Mouse (Mus musculus): Measurements from ENCODE around the gene Plekha6.

The Plekha6 gene

DNA sequence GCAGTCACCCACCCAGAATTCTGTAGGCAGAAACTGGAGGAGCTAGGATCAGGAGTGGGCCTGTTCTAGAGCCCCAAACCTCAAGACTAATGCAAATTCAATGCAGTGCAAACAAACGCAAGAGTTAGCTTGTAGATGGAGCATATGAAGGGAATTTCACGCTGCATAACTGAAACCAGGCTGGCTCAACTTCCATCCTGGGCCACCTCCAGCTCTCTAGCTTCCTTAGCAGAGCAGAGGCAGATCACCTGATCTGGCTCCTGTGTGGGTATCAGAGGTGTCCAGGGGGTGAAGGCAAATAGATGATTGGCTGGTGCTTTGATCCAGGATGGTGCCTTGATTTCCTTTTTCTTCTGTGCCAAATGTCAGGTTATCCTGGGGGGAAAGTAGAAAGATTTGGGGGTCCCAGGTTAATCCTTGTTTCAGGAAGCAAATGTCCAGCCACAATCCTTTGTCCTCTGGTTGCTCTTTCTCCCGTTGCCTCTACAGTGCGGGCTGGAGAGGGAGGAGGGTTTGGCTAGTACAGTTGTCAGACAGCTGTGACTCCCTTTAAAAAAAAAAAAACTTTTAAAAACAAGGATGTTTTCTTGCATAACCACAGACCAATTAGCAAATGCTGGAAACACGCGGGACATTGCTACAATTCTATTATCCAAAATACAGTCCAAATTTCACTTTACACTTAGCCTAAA, 75.3 kb downstream of the Plekha6 start:
- in situ Hi-C loops (cut with MboI, MseI) = no loop called here

DNA sequence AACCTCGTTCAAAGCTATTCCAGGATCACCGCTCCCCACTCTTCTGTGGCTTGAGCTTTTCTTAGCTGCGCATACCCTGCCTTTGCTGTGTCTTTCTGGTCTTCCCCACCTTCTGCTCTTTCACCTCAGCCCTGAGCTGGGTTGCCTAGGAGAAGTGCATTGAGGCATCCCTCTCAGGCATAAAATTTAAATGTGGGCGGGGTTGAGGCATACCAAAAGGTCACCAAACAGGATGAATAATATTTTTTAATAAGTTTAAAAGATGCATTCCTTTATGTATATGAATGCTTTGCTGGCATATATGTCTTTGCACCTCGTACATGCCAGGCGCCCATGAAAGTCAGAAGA, 75.8 kb downstream of the Plekha6 start:
- in situ Hi-C loops (cut with MboI, MseI) = no loop called here

DNA sequence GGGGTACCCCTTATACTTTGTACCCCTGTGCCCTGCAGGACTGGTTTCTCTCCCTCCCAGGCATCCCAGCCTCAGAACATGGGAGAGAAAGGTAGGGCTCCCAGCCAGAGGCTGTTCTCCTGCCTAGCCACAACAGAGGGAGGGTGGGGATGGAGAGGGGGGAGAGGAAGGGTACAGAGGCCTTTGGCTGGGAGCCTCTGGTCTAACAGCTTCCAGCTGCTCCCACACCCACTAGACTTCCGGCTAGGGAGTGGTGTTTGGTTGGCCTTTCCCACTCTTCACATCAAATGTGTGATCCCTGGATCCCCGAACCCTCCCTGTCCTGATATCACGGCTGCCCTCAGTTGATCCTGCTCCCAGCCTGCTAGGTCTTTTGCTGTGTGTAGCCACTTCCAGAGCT, 76.9 kb downstream of the Plekha6 start:
- in situ Hi-C loops (cut with MboI, MseI) = no loop called here

DNA sequence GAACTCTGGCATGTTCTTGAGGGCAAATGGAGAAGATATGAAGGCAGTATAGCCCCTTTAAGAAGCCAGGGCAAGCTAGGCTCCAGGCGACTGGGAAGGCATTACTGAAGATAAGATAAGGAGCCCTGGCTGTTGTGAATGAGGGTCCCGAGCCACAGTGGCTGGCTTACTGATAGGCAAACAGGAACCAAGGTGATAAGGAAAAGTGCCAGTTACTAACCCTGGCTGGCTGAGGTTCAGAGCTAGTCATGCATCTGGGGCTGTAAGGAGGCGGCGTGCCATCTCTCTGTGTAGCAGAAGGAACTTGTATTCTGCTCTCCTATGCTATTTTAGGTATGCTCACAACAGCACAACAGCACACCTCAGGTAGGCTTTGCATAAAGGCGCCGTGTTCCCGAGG, 80.7 kb downstream of the Plekha6 start:
- in situ Hi-C loops (cut with MboI, MseI) = no loop called here

DNA sequence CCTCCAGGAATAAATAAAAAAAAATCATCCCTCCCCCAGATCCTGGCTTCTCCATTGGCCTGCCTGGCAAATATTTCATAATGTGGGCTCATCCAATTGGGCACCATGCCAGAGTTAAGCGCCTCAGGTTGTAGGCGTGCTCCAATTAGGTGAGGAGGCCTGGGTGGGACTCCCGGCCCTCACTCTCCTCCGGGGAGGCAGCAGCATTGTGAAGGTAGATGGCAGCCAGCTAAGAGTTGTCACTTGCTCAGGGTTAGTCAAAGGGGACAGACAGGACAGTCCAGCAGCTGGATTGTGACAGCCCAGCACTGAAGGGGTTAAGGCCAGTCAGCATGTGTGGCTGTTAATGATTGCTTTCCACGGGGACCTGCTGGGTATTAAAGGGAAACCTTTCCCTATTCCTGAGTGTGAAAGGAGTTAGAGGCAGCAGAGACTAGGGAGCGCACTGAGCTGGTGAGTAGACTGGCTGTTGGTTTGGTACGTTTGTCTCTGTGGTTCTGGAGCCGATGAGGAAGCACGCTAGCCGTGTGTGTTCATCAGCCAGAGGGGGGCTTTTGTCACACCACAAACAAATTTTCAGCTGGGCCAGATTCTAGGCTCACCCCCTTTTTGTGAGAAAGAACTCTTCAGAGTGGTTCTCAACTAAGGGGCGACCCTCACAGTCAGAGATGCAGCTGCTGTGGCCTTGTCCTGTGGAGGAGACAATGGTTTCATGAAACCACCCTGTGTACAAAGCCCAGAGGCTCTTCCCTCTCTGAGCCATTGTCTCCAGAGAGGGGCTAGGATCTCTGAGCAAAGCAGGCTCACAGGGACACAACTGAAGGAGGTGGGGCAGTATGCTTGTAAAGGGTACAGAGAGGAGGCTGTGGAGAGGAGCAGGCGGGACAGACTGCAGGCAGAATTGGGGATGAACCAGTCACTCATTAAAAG, 81.9 kb downstream of the Plekha6 start:
- in situ Hi-C loops (cut with MboI, MseI) = no loop called here

DNA sequence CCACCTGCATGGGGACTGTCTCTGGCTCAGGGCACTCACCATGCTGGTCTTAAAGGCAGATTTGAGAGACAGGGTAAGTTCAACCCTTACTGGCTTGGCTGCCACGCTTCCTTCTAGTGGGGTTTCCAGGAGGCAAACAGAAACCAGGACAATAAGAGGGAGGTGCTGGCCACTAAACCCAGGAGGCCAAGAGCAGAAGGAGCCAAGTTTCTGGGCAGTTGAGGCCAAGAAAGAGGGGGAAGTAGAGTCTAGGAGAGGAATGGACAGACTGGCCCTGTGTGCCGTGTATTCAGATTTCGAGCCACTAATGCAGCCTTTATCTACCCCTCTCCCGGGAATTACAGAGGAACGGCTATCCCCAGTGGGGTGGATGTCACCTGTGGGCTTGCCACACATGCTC, 83.2 kb downstream of the Plekha6 start:
- in situ Hi-C loops (cut with MboI, MseI) = no loop called here

DNA sequence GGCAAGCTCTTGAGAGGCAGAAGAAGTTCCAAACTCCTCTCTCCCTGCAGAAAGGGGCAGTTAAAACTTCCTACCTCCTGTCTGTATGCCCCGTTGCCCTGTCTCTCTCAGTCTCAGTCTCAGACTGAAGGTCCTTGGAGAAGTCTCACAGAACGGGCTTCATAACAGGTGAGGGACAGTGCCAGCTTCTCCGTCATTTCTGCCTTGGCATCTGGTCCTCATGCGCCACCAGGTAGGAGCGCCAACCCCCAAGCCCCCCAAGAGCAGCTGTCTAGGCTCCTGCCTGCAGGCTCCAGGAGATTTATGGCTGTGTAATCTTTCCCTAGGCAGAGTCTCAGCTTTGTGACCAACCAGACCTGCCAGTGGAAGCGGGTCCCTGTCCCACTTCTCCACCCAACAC, 86.8 kb downstream of the Plekha6 start:
- in situ Hi-C loops (cut with MboI, MseI) = no loop called here

DNA sequence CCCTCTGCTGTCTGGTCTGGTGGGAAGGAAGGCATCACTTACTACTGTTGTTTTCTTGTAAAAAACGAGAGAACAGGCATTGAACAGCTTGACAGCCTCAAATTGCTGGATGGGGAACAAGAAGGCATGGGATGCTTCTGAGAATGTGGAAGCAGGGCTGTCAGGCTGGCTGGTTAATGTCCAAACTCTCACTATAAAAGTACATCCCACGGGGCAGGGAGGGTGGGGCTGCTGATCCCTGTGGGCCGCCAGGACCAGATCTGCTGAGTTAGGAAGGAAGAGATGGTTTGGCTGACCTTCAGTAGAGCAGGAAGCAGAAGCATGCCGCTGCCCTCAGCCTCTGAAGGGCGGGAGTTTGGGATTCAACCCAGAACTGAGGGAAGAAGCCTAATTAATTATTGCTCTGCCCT, 87.6 kb downstream of the Plekha6 start:
- in situ Hi-C loops (cut with MboI, MseI) = no loop called here

DNA sequence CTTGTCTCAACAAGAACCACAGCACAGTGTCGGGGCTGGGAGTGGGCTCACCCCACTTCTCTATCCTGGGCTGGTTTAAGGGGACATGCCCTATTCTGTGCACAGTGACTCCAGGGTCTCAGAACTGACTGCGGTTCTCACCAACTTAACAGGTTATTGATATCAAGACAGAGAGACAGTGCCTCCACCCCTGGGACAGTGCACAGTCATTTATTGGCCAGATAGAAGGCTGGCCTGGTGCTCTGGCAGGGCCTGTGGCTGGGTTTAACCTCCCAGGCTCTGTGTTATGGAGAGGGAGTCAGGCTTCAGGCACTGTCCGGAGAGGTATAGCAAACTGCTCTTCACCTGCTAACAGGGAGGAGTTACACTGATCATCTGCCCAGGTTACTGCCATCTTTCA, 88.2 kb downstream of the Plekha6 start:
- in situ Hi-C loops (cut with MboI, MseI) = no loop called here

DNA sequence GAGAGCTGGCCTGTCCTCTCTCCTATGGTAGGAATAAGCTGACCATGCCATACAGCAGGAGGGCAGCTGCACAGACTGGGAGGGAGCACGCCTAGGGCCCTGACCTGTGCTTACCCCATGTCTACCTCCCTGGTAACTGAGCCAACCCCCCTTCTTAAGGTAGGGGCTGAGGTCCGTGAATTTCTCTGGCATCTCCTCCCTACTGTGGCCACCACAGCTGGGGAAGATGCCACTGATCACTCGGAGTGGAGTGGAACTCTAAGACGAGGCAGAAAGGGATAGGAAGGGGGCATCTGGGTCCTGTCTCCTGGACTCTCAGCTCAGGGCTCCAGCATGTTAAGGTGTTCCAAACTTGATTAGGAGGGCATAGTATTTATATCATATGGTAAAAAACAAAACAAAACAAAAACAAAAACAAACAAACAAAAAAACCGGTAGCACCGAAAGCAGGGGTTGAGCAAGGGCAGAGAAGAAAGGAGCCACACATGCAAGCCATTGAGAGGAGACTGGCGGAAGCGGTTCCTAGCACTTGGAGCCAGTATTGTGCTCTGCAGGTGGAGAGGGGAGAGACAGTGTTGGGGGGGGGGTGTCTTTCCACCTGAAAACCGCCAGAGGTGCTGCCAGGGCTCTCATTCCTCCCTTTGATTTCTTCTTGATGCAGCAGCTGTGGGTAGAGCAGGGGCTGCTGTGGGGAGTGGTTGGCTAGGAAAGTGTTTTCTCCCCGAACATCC, 89.0 kb downstream of the Plekha6 start:
- in situ Hi-C loops (cut with MboI, MseI) = no loop called here

DNA sequence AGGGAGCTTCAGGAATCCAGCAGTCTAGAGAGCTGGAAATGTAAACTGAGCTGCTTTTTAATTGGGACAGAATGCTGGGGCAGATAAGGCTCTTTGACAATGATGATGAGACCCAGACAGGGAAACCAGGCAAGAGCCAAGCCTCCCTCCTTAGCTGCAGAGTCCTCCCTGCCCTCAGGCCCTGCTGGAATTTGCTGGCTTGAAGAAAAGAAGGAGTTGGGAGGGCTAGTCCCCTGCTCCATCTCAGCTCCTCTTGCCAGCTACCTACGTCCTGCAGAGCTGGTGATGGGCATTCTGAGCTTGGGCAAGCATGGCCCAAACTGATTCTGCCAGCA, 89.5 kb downstream of the Plekha6 start:
- in situ Hi-C loops (cut with MboI, MseI) = no loop called here

DNA sequence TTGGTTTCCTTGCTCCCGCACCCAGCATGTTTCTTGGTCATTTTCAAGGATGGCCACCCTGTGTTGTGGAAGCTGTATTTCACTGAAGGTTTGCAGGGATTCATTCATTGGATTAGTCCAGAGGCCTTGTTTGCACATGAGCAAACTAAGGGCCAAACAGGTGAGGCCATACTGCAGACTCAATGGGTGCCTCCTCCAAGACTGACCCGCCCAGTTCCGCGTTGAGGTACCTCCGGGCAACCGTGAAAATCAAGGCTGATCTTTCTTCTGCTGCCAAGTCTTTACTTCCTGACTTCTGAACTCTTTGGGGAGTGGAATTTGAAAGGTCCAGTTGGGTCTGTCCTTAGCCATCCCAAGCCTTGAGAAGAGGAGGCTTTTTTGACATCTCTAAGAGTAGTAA, 90.2 kb downstream of the Plekha6 start:
- in situ Hi-C loops (cut with MboI, MseI) = no loop called here

DNA sequence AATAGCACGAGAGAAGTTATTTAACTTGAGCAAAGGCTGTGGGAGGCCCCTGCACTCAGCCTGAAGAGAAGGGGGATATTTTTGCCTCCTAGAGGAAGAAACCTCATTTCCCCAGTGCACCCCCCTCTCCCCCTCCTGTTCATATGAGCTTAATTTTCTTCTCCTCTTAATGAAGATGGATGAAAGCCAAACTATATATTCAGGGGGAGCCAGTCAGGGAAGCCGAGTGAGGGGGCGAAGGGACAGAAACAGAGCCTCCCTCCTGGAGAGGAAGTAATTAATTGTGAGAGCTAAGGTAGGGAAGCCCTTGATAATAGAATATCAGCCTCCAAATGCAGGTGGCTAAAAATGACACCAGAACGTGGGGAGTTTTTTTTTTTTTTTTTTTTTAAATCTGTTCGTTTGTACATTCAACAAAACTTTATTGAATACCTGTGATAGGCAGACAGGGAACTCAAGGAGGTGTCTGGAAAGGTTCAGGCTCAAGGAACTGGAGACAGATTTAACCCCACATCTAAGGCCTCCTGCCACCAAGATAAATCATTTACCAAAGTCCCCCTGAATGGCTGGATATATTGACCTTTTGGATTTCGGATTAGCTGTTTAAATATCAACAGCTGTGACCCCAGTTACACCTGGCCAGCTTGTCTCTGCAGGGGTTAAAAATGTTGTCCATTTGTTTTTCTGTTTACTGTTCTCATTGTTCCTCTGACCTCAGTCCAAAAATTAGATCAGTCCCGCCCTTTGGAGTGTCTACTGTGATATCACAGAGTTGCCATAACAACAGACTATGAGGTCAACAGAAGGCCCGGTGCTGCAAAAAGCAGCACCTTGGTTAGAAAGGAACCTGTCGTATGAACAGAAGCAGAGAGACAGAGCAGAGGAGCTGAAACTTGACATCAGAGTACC, 91.1 kb downstream of the Plekha6 start:
- in situ Hi-C loops (cut with MboI, MseI) = no loop called here

DNA sequence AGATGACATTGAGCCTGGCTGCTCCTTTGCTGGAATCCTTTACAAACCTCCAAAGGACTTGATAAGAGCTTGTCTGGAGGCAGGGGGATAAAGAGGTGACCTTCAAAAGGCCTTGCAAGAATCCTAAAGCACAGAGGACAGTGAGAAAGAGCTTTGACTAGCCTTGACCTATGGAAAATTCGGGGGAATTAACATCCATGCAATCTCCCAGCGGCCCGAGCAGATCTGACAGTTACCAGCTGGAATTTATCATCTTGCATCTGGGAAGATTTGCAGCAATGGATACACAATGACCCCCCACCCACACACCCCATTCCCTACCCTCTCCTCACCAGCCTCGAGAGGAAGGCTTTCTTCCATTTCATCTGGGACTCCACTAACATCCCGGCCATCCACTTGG, 91.8 kb downstream of the Plekha6 start:
- in situ Hi-C loops (cut with MboI, MseI) = no loop called here

DNA sequence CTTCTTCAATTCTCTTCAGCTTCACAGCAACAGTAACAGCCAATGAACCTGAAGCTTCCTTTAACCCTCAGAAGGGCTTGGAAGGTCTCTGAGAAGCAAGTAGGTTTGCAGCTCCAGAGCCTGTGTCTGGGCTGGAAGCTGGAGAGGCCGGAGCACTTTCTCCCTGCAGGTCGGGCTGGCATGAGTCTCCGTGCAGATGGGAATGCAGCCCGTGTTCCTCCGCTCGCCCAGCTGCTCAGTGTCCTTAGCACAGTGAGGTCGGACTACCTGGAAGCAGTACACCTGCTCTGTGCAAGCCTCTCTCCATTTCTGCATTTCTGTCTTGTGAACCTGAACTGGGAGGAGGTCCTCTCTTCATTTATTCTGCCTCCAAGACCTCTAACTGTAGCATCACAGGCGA, 92.3 kb downstream of the Plekha6 start:
- in situ Hi-C loops (cut with MboI, MseI) = no loop called here

DNA sequence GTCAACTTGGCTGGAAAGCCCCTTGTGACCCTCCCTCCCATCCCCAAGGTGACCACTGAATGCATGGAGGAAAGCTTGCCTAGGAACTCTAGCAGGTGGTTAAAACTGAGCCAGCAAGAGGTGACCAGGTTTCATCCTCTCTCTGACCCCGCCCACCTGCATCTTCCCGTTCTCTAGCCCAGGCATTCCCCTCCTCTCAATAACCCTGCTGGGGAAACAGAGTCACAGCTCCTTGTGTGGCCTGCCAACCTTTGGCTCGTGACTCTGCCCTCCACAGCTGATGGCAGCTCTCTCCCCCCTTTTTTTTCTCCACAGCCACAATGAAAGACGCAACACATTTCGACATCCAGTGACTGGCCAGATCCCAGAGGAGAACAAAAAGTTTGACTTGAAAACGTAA, 94.7 kb downstream of the Plekha6 start:
- in situ Hi-C loops (cut with MboI, MseI) = no loop called here

DNA sequence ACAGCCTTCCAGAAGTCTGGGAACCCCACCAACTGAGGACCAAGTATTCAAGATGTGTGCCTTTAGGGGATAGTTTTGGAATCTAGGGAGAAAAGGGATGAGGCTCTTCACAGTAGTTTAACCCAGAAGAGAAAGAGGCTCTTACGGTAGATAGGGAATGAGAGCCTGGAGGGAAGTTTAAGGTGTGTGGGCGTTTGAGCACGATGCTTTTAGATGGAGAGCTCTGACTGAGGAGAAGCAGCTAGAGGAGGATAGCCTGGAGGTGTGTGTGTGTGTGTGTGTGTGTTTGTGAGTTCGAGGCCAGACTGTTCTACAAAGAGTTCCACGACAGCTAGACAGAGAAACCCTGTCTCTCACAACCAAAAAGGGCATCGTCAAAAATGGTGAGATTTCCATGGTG, 98.6 kb downstream of the Plekha6 start:
- in situ Hi-C loops (cut with MboI, MseI) = no loop called here

DNA sequence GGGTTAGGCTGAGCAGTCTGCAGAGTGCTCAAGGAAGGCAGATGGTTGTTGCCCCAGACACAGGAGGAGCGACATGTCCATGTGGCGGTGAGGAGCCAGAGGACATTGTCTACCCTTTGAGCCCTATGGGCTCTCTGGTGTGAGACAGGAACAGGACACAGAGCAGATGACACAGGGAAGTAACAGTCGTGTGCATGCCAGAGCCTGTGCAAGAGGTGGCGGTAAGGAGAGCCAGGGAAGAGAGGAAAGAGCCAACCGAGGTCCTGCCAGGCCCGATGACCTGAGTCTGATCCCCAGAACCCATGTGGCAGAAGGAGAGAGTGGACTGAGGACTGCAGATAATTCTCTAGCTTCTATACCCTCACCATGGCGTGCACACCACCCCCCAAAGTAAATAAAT, 99.1 kb downstream of the Plekha6 start:
- in situ Hi-C loops (cut with MboI, MseI) = no loop called here

DNA sequence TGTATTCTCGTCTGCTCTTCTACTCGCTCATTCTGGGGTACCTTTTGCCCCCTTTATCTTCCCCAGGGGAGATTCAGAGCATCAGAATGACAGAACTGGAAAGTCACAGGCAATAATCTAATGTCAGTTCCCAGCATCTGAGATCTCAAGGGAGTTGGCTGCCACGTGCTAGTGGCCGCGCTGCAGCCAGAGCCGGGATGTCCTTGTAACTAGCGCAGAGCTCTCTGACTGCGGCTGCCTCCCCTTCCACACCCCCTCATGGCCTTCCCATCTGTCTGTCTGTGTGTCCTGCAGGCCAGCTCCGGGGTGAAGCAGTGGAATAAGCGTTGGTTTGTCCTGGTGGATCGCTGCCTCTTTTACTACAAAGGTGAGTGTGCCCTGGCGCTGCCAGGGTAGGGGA, 100.4 kb downstream of the Plekha6 start:
- in situ Hi-C loops (cut with MboI, MseI) = no loop called here

DNA sequence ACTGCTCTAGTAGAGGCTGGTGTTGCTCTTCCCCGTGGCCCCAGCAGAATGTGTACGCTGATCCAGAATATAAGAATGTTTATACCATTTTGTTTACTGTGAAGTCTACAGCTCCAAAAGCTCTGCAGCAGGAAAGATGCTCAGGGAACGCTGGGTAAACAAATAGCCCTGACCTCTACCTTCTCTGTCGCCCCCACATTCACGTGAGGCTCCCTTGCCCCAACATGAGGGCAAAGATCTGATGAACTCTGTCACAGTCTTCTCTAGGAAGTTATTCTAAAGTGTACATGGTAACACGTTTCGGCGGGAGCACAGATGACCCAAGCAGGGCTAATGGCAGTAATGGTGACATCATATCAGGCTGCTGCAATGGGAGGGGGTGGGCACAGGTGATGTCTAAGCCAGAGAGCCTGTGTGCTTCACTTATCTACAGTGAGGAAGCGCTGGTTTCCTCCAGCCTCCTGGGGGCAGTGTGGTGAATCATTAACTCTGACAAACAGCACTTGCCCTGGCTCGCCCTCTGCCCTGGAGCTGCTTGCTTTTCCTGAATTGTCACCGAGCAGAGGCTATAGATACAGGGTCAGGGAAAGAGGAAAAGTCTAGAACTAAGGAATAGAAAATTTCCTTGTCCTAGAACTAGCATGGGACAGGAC, 101.2 kb downstream of the Plekha6 start:
- in situ Hi-C loops (cut with MboI, MseI) = no loop called here

DNA sequence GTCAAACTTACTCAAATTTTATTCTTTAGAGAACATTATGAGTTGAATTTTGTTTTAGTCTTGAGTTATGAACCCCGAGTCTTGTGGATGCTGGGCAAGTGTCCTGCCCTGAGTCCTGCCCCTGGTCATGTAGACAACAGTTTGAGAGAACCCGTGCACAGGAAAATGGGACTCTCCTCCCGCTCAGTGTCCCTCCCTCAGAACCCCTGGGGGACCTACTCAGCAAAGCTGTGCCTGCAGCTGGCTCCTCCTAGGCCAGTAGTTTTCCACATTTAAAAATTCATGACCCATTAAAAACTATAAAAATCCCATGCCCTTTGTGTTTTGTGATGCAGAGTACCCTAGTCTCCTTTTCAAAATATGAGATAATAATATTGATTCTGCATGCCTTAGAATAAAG, 103.1 kb downstream of the Plekha6 start:
- in situ Hi-C loops (cut with MboI, MseI) = no loop called here

Measured in T-helper 1 cell (primary cell).